Mouse (Mus musculus) embryonic facial prominence, embryonic 14.5 days (tissue): ENCODE results near the gene Kcne1l. TPM values are rescaled to one million over a fixed set of nuclear protein-coding genes. Genes with fewer than 3 reads are reported as not detected.
A peak's percentile ranks its signal among the peaks of the same experiment; 100 is the strongest.

Experiments used
- ATAC-seq: fragments of 200-750 bp; cut with Nextera tagmentation; 2 replicates; pipeline ENCODE4 v1.8.0; 2017; ENCODE audit warnings: low read depth, moderate number of reproducible peaks, moderate TSS enrichment
- DNase-seq: peaks from one replicate; pipeline ENCODE4 v3.0.0-alpha.2; 2015; ENCODE audit warnings: low spot score
- H3K27ac ChIP-seq: fragments of 300-500 bp; sonication (generic); replicated peaks from 2 replicates; pipeline ENCODE4 v1.5.1; 2014; ENCODE audit warnings: low read depth, mild to moderate bottlenecking, low read length, moderate library complexity
- H3K27me3 ChIP-seq: fragments of 300-500 bp; sonication (generic); replicated peaks from 2 replicates; pipeline ENCODE4 v1.6.1; 2014; ENCODE audit warnings: low read length; ENCODE audit not compliant: control insufficient read depth, insufficient read depth
- H3K36me3 ChIP-seq: fragments of 300-500 bp; sonication (generic); 2 replicates; pipeline ENCODE4 v1.6.1; 2014; ENCODE audit warnings: low read length, mixed read lengths; ENCODE audit not compliant: control insufficient read depth, insufficient read depth
- H3K4me1 ChIP-seq: fragments of 300-500 bp; sonication (generic); 2 replicates; pipeline ENCODE4 v1.6.1; 2014; ENCODE audit warnings: antibody characterized with exemption, low read length; ENCODE audit not compliant: control insufficient read depth, insufficient read depth
- H3K4me2 ChIP-seq: fragments of 300-500 bp; sonication (generic); 2 replicates; pipeline ENCODE4 v1.6.1; 2014; ENCODE audit warnings: low read depth, mild to moderate bottlenecking, low read length, moderate library complexity, mixed read lengths
- H3K4me3 ChIP-seq: fragments of 300-500 bp; sonication (generic); 2 replicates; pipeline ENCODE4 v1.5.1; 2014; ENCODE audit warnings: low read depth, mild to moderate bottlenecking, low read length
- H3K9ac ChIP-seq: fragments of 300-500 bp; sonication (generic); 2 replicates; pipeline ENCODE4 v1.6.1; 2014; ENCODE audit warnings: low read depth, mild to moderate bottlenecking, low read length, moderate library complexity, mixed read lengths
- H3K9me3 ChIP-seq: fragments of 300-500 bp; sonication (generic); 2 replicates; pipeline ENCODE4 v1.6.1; 2016; ENCODE audit warnings: low read length; ENCODE audit not compliant: control insufficient read depth
- WGBS: fragments of 180-500 bp; shearing (Covaris S2); extraction: QIAGEN DNeasy Blood & Tissue Kit; methylation state at CpG from one replicate; pipeline ENCODE4 v1.1.7; 2014; 5-methylcytosine and 5-hydroxymethylcytosine counted together
- polyA plus RNA-seq: library from polyadenylated mRNA; unstranded; fragments of >200 nt; fragmentation: Nextera tagmentation; extraction: Ambion mirVana; gene quantifications from 2 replicates; pipeline ENCODE4 v1.2.1, GENCODE M21; 2014

The Kcne1l gene
- 46.8 and 54.3 TPM in 2 replicates for polyA plus RNA-seq

- DNase-seq = peak; percentile 43
- peaks cover 35% of the 10 kb centered on the region for H3K27me3 ChIP-seq
- H3K27ac ChIP-seq = no peak within 1 kb of the TSS
- ATAC-seq = peak; percentile 85
- no peaks in the 10 kb centered on the region for H3K9me3 ChIP-seq
- peak within 1 kb of the TSS; percentile 29 for H3K4me3 ChIP-seq
- no peaks in the 10 kb centered on the region; the same call in 1 of the 2 replicates for H3K4me1 ChIP-seq
- H3K4me2 ChIP-seq = peak within 1 kb of the TSS; percentile 52
- H3K9ac ChIP-seq = peak within 1 kb of the TSS; percentile 54
- no peaks in the 10 kb centered on the region for H3K36me3 ChIP-seq
- 21% methylated on average over 14 of the region's 33 CpGs for WGBS
Observed at GRCm38 (mm10) chrX:142305869-142306581, at the start of gene Kcne1l. Gene Kcne1l, minus strand, starts transcription at chrX:142306294.

DNA sequence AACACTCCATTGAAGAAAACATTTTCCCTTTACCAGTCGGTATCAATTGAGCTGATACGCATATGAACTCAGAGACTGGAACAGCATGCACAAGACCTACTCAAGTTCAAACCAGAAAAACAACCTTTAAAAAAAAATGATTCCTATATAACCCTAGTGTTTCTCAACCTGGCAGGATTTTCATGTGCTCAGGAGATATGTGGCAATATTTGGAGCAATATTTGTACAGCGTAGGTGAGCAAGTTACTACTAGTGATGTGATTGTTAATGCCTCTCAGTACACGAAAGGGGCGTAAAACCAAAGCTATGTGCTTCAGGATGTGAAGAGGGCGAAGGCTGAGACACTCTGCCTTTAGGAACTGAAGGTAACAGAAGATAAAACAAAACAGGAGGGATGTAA lies 30.1 kb upstream of the Kcne1l start:
- ATAC-seq = no peak

GRCm38 (mm10) chrX:142335502-142335901 lies 29.4 kb upstream of the Kcne1l start:
- Histone ChIP-seq H3K27me3 (peaks cover 5% of the 10 kb centered on the region; the same call in 1 of the 2 replicates), H3K9ac (no peak overlapping the region), H3K9me3 (no peaks in the 10 kb centered on the region), H3K4me2 (no peak overlapping the region), H3K4me1 (no peaks in the 10 kb centered on the region), H3K4me3 (no peak overlapping the region), H3K36me3 (no peaks in the 10 kb centered on the region), H3K27ac (no peak overlapping the region)
- ATAC-seq (no peak), DNase-seq (no peak)
- WGBS = 84% methylated on average over 5 of the region's 5 CpGs

More for the DNA sequence above, 30.1 kb upstream of the Kcne1l start:
- no peak overlapping the region for H3K27ac ChIP-seq
- H3K4me1 ChIP-seq = no peaks in the 10 kb centered on the region
- 85% methylated on average over 6 of the region's 6 CpGs for WGBS
- H3K9ac ChIP-seq = no peak overlapping the region
- peaks cover 5% of the 10 kb centered on the region; the same call in 1 of the 2 replicates for H3K27me3 ChIP-seq
- peak; percentile 14 for DNase-seq
- H3K9me3 ChIP-seq = no peaks in the 10 kb centered on the region
- H3K4me3 ChIP-seq = no peak overlapping the region
- no peaks in the 10 kb centered on the region for H3K36me3 ChIP-seq
- no peak overlapping the region for H3K4me2 ChIP-seq

- no peaks in the 10 kb centered on the region for H3K27me3 ChIP-seq
- H3K9ac ChIP-seq = no peak overlapping the region
- no peaks in the 10 kb centered on the region for H3K9me3 ChIP-seq
- H3K4me3 ChIP-seq = no peak overlapping the region
- WGBS = 75% methylated on average over 2 of the region's 2 CpGs
- no peak overlapping the region for H3K27ac ChIP-seq
- H3K4me1 ChIP-seq = no peaks in the 10 kb centered on the region
- no peak for DNase-seq
- H3K4me2 ChIP-seq = no peak overlapping the region
- no peaks in the 10 kb centered on the region for H3K36me3 ChIP-seq
- ATAC-seq = no peak
Observed at GRCm38 (mm10) chrX:142325760-142326159, 19.7 kb upstream of the Kcne1l start.

- no peak overlapping the region for H3K4me2 ChIP-seq
- no peak overlapping the region for H3K4me3 ChIP-seq
- ATAC-seq (no peak), DNase-seq (no peak)
- no peaks in the 10 kb centered on the region for H3K9me3 ChIP-seq
- no peak overlapping the region for H3K27ac ChIP-seq
- WGBS = 59% methylated on average over 9 of the region's 9 CpGs
- H3K4me1 ChIP-seq = no peaks in the 10 kb centered on the region
- no peak overlapping the region for H3K9ac ChIP-seq
- H3K36me3 ChIP-seq = no peaks in the 10 kb centered on the region
- H3K27me3 ChIP-seq = no peaks in the 10 kb centered on the region
Observed at GRCm38 (mm10) chrX:142316106-142316505, 10.0 kb upstream of the Kcne1l start.

DNA sequence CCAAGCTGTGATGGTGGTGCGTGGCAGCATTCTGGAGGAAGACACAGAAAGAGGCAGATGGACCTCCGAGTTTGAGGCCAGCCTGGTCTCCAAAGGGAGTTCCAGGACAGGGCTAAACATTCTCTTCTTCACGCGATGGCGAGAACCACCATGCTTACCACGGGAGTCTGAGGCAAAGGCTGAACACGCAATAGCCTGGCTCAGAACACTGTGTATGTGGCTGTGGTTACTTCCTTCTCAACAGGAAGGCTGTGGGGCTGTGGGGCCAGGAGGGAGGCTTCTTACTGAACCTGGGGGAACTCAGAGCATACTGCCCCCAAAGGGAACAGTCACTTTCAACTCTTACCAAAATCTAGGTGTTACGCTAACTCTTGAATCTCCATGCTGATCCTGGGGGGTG lies 9.2 kb upstream of the Kcne1l start:
- H3K4me1 ChIP-seq = no peaks in the 10 kb centered on the region
- no peaks in the 10 kb centered on the region for H3K36me3 ChIP-seq
- H3K4me2 ChIP-seq = no peak overlapping the region
- whole genome bisulfite sequencing = 80% methylated on average over 8 of the region's 8 CpGs
- ATAC-seq (no peak), DNase-seq (no peak)
- no peak overlapping the region for H3K27ac ChIP-seq
- H3K9me3 ChIP-seq = no peaks in the 10 kb centered on the region
- no peak overlapping the region for H3K4me3 ChIP-seq
- H3K27me3 ChIP-seq = no peaks in the 10 kb centered on the region
- no peak overlapping the region for H3K9ac ChIP-seq

DNA sequence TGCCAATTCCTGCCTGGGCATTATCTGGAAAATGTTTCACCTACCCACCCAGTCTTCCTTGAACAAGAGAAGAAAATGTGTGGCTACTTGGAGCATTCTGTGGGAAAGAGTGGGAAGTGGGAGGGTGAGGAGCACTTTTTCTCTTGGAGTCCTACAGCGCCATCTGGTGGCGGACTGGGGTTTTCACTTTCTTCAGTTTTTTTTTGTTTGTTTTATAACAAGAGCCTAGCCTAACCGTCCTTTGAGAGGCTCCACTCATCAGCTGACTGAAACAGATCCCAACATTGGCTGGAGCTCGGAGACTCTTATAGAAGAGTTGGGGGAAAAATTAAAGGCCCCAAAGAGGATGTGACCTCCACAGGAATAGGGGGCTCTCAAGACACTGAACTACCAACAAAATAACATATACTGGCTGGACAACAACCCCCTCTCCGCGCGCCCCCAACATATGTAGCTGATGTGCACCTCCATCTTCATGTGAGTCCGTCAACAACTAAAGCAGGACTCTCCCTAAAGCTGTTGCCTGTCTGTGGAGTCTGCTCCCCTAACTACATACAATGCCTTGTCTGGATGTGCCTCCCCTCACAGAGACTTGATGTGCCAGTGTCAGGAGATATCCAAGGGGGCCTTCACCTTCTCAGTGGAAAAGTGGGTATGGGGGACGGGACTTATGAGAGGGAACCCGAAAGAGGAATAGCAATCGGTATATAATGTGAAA lies 8.4 kb upstream of the Kcne1l start:
- Histone ChIP-seq H3K9ac (no peak overlapping the region), H3K4me2 (no peak overlapping the region; the same call in 1 of the 2 replicates), H3K4me3 (no peak overlapping the region), H3K27me3 (no peaks in the 10 kb centered on the region), H3K4me1 (no peaks in the 10 kb centered on the region), H3K36me3 (no peaks in the 10 kb centered on the region), H3K9me3 (no peaks in the 10 kb centered on the region), H3K27ac (no peak overlapping the region)
- 53% methylated on average over 11 of the region's 11 CpGs for WGBS
- ATAC-seq = peak; percentile 33; the same call in 1 of the 2 replicates
- peak; percentile 74 for DNase-seq

- ATAC-seq = no peak
Observed at GRCm38 (mm10) chrX:142310431-142310830, 4.3 kb upstream of the Kcne1l start.

More at GRCm38 (mm10) chrX:142310431-142310830, 4.3 kb upstream of the Kcne1l start:
- no peaks in the 10 kb centered on the region for H3K4me1 ChIP-seq
- no peak overlapping the region for H3K4me2 ChIP-seq
- no peaks in the 10 kb centered on the region for H3K36me3 ChIP-seq
- H3K4me3 ChIP-seq = no peak overlapping the region
- H3K9me3 ChIP-seq = no peaks in the 10 kb centered on the region
- H3K9ac ChIP-seq = no peak overlapping the region
- peaks cover 19% of the 10 kb centered on the region; the same call in 1 of the 2 replicates for H3K27me3 ChIP-seq
- DNase-seq = peak; percentile 55
- 42% methylated on average over 5 of the region's 5 CpGs for WGBS
- H3K27ac ChIP-seq = no peak overlapping the region
